Mouse (Mus musculus) erythroid progenitor cell, adult 5-6 weeks (primary cell): ENCODE results near the gene Gm20388. TPM values are rescaled to one million over a fixed set of nuclear protein-coding genes. Genes with fewer than 3 reads are reported as not detected.

Experiments
- ATAC-seq: replicated peaks from 2 replicates; pipeline ENCODE4 v1.8.0; 2016; ENCODE audit warnings: moderate number of reproducible peaks, mild to moderate bottlenecking, moderate TSS enrichment, inconsistent platforms; ENCODE audit not compliant: poor library complexity, low FRiP score, severe bottlenecking
- total RNA-seq, 2 experiments: library from RNA; stranded (forward) in 1 of 2; stranded (reverse) in 1 of 2; fragments of 150-400 nt in 1 of 2; fragments of 186-747, 209-891 nt in 1 of 2; gene quantifications; 2 replicates each; pipeline versions ENCODE4 v1.2.3 to v1.2.4; 2015 to 2017; ENCODE audit warnings: low replicate concordance in 2 of 2

Gm20388 gene
- total RNA-seq, 2 experiments from 2014 or later = 4.2 TPM; not detected in 1

DNA sequence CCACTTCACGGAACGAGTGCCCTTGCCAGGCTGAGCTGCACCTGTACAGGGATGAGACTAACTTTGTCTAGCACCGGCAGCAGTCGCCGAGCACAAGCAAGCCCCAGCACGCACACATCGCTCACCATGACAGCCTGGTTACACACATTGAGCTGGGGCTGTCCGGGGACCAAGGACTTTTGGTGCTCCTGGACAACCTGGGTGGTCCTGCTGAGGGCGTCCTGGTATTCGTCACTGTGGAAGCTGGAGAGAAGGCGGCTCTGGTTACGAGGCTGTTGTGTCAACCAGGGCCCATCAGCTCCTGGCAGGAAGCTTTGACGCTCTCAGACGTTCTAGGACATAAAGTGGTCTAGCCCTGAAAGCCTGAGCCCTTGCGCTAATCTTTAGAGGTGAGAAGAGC is 2670.3 kb downstream of the Gm20388 start:
- no peak for ATAC-seq

DNA sequence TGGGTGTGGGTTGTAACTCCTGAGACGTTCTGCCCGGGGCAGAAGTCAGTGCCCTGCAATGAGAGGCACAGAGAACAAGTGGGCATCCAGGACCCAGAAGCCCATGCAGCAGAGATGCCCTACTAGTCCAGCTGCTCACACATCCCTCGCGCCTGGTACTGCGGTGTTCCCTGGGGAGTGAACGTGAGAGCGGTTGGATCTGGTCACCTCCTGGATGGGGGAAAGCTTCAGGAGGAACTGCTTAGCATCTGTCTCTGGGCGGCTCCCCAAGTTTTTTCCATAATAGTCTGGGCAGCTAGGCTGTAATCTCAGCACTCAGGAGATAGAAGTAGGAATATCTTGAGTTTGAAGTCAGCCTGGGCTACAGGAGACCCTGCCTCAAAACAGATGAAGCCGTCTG is 2674.3 kb downstream of the Gm20388 start:
- ATAC-seq = no peak

DNA sequence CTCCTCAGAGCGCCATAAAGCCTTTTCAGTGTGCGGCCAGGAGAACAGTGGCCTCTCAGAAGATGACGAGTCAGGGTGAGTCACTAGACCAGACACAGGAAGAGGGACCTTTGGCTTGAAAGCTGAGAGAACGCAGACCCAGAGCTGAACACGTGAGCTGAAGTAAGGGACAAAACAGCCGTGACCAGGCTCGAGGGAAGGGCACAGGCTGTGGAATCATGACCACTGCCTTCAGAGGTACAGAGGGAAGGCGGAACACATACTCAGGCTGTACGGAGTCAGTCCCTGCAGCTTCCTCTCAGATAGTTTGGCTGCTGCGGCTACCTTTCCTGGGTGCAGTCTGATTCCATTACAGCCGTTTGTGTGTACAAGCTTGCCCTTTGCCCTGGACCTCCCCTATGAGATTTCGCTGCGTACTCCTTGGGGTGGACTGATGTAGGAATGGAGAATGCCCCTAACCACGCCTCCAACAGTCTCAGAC is 2674.8 kb downstream of the Gm20388 start:
- ATAC-seq = no peak

DNA sequence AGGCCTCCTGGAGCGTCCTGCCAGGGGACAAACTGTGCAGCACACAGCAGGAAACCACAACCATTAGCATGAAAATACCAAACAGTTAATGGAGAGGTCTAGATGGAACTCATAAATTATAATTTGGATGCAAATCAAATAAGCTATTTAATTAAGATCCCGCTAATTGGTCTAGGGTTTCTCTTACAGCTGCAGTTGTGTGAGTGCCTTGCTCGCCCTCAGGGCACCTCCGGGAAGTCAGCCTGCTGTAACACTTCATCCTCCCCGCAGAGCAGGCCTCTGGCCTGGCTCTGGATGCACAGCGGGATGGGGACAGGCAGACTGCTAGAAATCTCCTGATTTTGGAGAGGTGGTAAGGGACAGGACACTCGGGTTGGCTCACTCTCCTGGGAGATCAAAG is 2675.5 kb downstream of the Gm20388 start:
- no peak for ATAC-seq

DNA sequence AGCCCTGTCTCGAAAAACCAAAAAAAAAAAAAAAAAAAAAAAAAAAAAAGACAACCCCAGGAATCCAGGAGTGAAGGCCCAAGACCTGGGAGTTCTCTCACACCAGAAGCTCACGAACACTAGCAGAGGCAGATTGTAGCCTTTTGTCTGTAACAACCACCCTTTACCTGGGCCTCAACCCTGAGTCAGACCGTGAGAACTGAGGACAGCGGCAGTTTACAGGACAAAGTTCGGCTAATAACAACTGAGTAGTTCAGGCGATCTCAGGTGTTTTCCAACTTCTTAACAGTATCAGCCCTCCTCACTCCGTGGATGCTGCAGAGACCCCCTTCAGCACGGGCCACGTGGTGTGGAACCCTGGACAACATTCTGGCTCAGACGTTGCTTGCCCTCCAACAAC is 2676.1 kb downstream of the Gm20388 start:
- ATAC-seq = no peak

DNA sequence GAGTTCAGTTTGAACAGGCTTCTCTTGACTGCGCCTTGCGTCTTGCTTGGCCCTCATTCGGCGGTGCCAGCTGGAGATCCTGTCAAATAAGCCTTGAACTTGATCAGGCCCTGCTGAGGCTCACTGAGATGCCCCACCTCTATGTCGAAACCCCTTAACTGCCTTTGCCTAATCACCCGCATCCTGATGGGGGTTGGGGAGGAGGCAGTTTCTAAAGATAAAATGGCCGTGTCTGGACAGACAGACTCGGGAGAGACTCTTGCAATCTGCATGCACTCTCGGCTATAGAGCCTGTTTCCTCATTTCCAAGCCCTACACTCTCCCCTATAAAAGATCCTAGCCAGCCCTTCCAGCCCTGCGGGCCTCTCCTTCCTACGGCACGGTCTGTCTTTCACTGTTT is 2682.6 kb downstream of the Gm20388 start:
- ATAC-seq = no peak

DNA sequence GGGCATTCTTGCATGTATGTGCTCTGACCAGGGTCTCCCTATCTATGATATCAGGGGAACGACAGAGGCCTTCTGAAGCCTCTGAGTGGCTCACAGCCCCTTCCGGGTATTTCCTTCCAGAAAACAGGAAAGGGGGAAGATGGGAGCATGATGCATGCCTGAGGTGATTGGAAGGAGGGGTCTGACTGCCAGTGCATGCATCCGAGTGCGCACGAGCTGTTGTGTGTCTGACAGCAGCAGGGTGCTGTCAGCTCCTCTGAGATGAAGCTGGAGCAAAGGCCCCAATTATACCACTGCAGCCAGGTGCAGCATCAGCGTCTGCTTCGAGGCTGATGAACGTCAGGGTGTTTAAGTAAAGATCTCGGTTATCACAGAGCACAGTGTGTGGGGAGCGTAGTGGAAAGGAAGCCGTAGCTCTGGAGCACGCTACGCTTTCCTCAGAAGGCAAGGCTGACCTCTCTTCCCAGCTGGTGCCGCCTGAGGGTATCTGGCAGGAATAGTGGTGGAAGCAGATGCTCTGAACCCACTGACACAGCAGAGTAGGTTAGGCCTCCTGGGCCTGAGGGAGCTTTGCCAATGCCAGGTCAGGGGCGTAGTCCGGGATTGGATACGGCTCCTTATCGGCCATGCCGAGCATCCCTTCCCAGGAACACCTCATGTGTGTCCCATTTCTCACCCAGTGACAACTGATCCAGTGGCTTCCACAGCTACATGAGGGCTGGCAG is 2683.3 kb downstream of the Gm20388 start:
- no peak for ATAC-seq

DNA sequence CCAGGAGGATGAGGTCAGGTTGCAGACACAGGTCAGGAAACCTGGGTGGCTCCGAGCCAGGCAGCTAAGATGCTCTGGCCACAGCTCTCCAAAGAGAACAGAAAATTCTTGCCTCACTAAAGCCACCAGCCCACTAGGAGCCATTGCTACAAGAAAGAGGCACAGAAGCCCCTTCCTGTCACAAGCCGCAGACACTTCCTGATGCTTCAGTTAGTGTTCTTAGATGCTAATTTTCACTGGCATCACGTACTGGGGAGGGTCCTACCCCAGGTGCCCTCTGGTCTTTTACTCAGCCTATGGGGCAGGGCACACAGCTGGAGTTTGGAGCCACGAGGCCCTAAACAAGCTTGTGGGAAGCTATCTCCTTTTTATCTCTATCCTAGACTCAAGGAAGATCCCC is 2685.4 kb downstream of the Gm20388 start:
- ATAC-seq = no peak

DNA sequence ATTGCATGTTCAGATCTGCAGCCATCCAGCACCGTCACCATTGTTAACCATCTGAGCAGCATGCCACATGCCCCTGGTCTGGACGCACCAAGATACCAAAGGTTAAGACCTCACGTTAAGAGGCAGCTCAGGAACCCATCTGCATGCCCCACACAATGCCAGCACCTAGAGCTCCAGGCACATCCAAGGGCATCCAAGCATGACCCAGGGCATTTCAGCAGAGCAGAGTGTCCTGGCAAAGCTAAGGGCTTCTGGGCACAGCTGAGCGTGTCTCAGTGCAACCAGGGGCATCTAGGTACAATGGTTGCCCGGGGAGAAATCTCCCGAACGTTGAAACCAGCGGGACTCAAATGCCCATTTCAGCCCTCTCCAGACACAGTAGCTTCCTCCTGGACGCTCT is 2690.0 kb downstream of the Gm20388 start:
- no peak for ATAC-seq

DNA sequence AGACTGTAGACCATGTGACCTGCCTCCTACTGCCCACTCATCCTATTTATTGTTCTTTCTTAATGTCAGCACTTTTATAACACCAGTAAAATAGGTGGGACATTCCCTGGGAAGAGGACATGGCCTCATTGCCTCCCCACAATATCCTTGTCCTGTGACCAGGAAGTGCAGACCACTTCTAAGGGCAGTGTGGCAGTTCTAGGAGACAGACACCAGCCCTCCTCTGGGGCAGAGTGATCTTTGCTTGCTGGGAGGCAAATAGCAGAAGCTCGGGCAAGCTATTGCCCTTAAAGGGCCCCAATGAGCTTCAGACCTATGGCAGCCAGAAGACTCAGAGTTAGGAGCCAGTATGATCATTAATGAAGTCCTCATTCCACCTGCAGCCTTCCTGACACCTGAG is 2694.0 kb downstream of the Gm20388 start:
- no peak for ATAC-seq

DNA sequence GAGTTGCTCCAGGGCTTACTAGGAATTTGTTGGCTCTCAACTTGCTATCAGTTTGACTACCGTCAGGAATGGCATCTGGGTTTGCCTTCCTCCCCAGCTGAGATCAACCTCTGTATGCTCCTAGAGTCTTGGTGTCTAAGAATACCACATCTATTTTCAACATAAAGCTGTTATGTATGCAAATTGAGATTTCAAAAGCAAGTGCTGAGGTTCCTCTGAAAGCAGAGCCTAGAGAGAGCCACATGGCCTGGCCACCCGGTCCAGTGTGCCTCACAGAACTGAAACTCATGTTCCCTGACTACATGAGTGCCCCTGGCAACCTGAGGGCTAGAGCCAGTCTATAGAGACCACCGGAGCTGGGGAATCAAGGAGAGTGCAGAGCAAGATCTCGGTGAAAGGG is 2694.7 kb downstream of the Gm20388 start:
- ATAC-seq = no peak

DNA sequence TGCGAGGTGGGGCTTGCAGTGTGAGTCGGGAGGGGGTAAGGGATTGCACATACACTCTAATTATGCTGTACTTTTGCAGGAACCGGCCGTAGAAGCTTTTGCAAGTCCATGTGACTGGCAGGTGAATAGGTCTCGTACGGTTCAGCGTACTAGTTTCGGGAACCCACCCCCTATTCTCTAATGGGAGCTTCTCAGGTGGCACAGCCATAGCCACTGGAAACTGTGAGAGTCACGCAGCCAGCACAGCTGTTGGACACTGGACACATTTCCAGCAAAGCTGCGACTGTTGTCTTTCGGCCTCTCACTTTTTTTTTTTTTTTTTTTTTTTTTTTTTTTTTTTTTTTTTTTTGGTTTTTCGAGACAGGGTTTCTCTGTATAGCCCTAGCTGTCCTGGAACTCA is 2696.2 kb downstream of the Gm20388 start:
- no peak for ATAC-seq

DNA sequence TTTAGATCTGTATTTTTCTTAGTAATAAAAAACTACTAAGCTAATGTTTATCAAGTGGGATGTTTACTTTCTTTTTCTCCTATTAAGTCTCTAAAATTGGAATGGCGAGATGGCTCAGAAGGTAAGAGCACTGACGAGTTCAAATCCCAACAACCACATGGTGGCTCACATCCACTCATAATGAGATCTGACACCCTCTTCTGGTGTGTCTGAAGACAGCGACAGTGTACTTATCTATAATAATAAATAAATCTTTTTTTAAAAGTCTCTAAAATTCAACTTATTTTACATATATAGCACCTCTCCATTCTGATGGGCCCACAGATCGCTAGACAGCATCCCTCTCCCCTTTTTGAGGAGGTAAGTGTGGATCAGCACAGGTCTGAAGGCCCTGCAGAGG is 2699.6 kb downstream of the Gm20388 start:
- ATAC-seq = no peak

DNA sequence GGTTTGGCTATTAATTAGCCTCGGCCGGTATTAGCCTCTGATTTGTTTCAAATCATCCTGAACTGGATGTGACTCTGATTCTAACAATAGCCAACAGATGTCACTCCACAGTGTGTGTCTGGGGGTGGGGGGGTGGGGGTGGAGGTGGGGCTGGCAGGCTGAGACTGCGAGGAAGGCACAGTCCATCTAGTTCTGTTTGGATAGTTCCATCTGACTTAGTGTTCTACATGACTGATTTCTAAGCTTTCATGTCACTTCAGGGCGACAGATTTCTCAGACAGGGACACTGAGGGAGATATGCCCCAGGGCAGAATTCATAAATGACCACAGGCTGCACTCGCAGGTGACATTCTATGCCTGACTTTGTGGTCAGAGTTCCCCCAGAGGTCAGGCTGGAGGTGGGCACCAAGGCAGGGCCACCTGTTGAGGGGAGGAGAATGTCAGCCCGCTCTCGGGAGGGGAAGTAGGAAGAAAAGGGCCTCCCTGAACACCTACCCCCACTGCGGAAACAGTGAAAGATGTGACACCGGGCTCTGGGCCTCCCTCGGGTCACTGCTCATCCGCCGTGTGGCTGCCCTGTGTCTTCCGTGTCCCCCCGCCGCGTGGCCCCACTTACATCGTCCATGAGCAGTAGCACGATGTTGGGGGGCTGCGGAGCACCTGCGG is 2700.1 kb downstream of the Gm20388 start:
- peak; percentile 23 for ATAC-seq

DNA sequence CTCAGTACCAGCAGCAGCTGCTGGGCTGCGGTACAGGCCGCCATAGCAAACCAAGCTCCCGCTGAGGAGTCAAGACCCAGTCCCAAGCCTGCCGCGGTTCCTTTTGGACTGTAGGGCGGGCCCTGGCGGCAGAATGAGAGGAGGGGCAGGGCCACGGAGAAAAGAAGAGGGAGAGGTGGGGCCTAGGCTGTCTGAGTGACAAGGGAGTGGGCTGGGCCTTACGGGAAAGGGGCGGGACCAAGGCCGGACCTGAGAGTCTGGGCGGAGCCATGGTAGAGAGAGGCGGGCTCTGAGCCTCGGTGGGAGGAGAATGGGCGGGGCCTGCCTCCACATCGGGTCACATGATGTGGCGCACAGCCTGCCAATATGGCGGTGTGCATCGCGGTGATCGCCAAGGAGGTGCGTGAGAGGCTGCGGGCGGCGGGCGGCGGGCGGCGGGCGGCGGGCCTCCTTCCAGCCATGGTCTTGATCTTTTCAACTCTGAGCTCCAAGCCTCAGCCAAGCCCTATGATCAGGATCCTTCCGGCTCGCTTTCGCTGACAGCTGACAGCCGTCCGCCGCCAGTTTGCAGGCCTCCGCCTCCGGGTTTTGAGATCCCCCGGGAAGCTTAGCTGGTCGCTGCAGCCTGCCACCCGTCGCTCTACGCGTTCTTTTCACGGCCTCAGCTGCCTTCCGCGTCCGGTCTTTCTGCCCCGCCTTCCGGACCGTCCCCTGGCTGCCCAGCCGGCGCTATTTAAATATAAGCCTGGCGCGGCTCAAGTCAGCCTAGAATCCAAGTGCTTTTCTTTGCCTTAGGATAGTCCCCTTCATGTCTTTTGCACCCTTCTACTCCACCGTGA is 2700.9 kb downstream of the Gm20388 start, which contains the start of the genes Galns and Trappc2l:
Gene Galns (minus strand): TSS at position 169 of the 839 bp plus-strand sequence.
Gene Trappc2l (plus strand): TSS at position 346 of the 839 bp plus-strand sequence.
- ATAC-seq = peak; percentile 93

DNA sequence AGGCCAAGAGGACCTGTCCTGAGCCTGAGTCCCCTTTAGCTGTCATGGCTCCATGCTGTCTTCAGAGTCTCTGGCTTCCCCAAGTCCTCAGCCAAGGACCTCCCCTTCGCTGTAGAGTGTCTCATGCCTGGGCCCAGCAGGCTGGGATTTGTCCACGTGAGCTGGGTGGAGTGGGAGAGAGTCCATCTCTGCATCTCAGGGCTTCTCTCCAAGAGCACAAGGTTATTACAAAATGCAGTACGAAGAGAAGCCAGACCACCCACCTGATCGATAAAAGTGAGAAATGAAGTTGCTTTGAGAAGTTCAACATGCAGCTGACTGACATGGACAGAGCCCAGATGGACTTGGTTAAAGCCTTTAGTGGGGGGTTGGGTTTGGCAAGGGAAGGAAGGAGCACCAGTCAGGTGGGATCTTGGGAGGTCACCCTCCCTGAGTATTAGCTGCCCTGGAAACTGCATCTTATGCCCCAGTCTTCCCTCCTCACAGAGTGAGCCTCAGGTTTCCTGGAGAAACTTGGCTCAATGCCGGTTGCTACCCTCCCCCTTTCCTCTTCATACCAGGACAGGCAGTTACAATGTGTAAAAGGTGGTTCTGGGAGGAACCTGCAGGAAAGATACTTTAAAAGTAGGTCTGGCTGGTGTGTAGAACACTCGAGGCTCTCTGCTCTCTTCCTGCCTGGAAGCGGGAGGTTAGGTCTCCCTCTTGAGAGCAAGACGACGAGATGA is 2705.7 kb downstream of the Gm20388 start:
- no peak for ATAC-seq

DNA sequence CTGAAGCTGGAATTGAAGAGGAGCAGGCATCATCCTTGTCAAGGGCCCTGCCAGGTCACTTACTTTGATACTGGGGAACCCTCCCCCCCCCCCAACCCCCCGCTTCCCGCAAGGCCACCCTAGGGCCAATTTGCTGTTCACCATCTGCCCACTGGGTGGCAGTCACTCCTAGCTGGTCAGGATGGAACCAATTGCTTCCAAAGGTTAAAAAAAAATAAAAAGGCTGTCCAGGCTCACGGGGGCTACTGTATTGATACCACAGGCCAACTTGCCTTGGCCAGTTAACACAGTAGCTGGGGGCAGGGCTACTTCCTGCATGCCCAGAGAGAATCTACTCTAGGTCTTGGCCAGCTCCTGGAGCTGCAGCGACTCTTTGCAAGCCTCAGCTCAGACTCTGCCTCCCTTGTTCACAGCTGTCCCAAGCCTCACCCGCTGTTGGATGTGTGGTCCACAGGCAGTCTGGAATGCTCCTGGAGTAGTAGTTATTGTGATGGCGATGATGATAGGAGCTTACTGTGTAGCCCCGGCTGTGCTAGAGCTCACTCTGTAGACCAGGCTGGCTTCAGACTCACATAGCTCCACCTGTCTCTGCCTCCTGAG is 2707.4 kb downstream of the Gm20388 start:
- ATAC-seq = peak; percentile 53

DNA sequence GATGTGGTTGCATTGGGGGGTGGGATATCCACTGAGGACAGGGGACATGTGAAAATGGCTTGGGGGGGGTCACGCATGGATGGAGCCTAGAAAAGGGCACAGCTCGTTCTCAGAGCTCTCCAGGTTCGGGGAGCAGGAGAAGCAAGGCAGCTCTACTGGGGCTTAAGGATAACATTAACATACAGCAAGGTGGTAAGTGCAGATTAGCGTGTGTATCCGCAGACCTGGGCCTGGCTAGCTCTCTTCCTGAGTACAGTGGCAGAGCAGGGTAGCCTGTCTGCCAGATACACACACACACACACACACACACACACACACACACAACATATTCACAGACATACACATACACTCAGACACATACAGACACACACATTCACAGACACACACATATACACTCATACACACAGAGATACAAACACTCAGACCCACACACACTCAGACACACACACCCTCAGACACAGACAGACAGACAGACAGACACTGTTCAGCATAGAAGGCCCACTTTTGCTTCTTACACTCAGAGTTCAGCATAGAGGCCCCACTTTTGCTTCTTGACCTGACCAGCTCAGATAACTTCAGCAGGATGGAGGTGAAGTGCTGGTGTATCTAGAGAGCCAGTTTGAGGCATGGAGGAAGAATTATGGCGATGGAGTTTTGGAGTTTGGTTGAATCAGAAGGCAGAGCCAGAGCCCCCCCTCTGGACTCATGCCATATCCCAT is 2708.2 kb downstream of the Gm20388 start:
- ATAC-seq = peak; percentile 84

DNA sequence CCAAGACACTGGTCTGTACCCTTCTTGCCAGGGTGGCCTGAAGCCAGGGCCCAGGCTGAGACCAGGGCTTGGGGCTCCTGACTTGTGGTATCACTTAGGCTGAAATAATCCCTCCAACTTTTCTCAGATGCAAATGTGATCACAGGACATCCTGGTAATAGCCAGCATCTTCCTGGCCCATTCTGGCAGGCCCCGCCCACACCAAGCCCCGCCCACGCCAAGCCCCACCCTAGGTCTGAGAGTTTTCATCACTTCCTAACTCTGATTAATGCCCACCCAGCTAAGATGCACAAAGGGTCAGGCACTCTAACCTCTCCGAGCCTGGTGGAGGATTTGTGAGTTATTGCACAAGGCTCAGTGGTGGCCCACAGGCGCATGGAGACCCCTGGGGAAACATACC is 2709.8 kb downstream of the Gm20388 start:
- ATAC-seq = no peak
